ENCODE assay signal across 32 mouse cellular contexts in genomic region chr12:117702291-117702690, GRCm38 (mm10).
"Had no signal": no experiment of that assay in that cellular context is flagged by ENCODE, and none has a peak within 500 bp of the region (broad histone marks: within the 10 kb centered on the region; RNA-seq: fewer than 3 reads in every experiment).

No protein-coding gene starts in this region.

- H3K4me1 ChIP-seq: limb, embryonic 12.5 days; limb, embryonic 13.5 days; limb, embryonic 15.5 days; liver, embryonic 12.5 days; liver, embryonic 13.5 days; liver, embryonic 15.5 days; lung, embryonic 15.5 days; megakaryocyte, embryonic 14.5 days had no signal

- H3K36me3 ChIP-seq: limb, embryonic 12.5 days; limb, embryonic 13.5 days; limb, embryonic 15.5 days; liver, embryonic 12.5 days; liver, embryonic 13.5 days; liver, embryonic 15.5 days; lung, embryonic 15.5 days; midbrain, embryonic 10.5 days; midbrain, embryonic 12.5 days; midbrain, embryonic 13.5 days; midbrain, embryonic 15.5 days; neural tube, embryonic 12.5 days; neural tube, embryonic 13.5 days had no signal

- H3K4me3 ChIP-seq: left cerebral cortex, adult 2 months; limb, embryonic 12.5 days; limb, embryonic 13.5 days; limb, embryonic 15.5 days; liver, embryonic 12.5 days; liver, embryonic 13.5 days; liver, embryonic 15.5 days; lung, embryonic 15.5 days; megakaryocyte, embryonic 14.5 days; midbrain, embryonic 10.5 days; midbrain, embryonic 12.5 days; midbrain, embryonic 13.5 days; midbrain, embryonic 15.5 days; myocyte; neural tube, embryonic 12.5 days; neural tube, embryonic 13.5 days had no signal

- DNase-seq: left cerebral cortex, postnatal 4 days; liver; liver, embryonic 13.5 days; liver, postnatal 0 days; lung, adult 18-20 months; lung, adult 2 months; lung, embryonic 14.5 days; lung, postnatal 10 days; lung, postnatal 14 days; lung, postnatal 36 days; lung, postnatal 4 days; midbrain, embryonic 14.5 days had no signal

- H3K9me3 ChIP-seq: limb, embryonic 12.5 days; limb, embryonic 13.5 days; limb, embryonic 15.5 days; liver, embryonic 12.5 days; liver, embryonic 13.5 days; liver, embryonic 15.5 days; lung, embryonic 15.5 days; megakaryocyte, embryonic 14.5 days; midbrain, embryonic 10.5 days; midbrain, embryonic 12.5 days; midbrain, embryonic 13.5 days; midbrain, embryonic 15.5 days; neural tube, embryonic 12.5 days; neural tube, embryonic 13.5 days had no signal

- H3K9ac ChIP-seq: limb, embryonic 12.5 days; limb, embryonic 13.5 days; limb, embryonic 15.5 days; liver, embryonic 12.5 days; liver, embryonic 13.5 days; liver, embryonic 14.5 days; liver, embryonic 15.5 days; liver, postnatal 0 days; lung, embryonic 14.5 days; lung, embryonic 15.5 days; midbrain, embryonic 12.5 days; midbrain, embryonic 13.5 days; midbrain, embryonic 15.5 days; neural tube, embryonic 12.5 days; neural tube, embryonic 13.5 days had no signal

- H3K27ac ChIP-seq: left cerebral cortex, adult 2 months; limb, embryonic 12.5 days; limb, embryonic 13.5 days; limb, embryonic 15.5 days; liver, embryonic 12.5 days; liver, embryonic 13.5 days; liver, embryonic 14.5 days; liver, embryonic 15.5 days; lung, embryonic 15.5 days; macrophage; midbrain, embryonic 10.5 days; midbrain, embryonic 12.5 days; midbrain, embryonic 13.5 days; midbrain, embryonic 15.5 days; neural tube, embryonic 12.5 days; neural tube, embryonic 13.5 days had no signal

- H3K4me2 ChIP-seq: limb, embryonic 12.5 days; limb, embryonic 13.5 days; limb, embryonic 15.5 days; liver, embryonic 11.5 days; liver, embryonic 12.5 days; liver, embryonic 13.5 days; liver, embryonic 15.5 days; lung, embryonic 14.5 days; lung, embryonic 15.5 days; midbrain, embryonic 12.5 days; midbrain, embryonic 13.5 days; midbrain, embryonic 15.5 days; neural tube, embryonic 12.5 days; neural tube, embryonic 13.5 days had no signal

- ATAC-seq: liver, embryonic 12.5 days; liver, postnatal 0 days; lung, postnatal 0 days; midbrain, embryonic 13.5 days; midbrain, embryonic 15.5 days; midbrain, embryonic 16.5 days had no signal

- H3K27me3 ChIP-seq: limb, embryonic 12.5 days; limb, embryonic 15.5 days; liver, embryonic 12.5 days; liver, embryonic 13.5 days; liver, embryonic 15.5 days; lung, embryonic 15.5 days; megakaryocyte, embryonic 14.5 days; midbrain, embryonic 12.5 days; midbrain, embryonic 13.5 days; midbrain, embryonic 15.5 days; neural tube, embryonic 12.5 days; neural tube, embryonic 13.5 days had no signal
